Mouse (Mus musculus): ENCODE measurements around the gene Vax2.

The Vax2 gene

DNA sequence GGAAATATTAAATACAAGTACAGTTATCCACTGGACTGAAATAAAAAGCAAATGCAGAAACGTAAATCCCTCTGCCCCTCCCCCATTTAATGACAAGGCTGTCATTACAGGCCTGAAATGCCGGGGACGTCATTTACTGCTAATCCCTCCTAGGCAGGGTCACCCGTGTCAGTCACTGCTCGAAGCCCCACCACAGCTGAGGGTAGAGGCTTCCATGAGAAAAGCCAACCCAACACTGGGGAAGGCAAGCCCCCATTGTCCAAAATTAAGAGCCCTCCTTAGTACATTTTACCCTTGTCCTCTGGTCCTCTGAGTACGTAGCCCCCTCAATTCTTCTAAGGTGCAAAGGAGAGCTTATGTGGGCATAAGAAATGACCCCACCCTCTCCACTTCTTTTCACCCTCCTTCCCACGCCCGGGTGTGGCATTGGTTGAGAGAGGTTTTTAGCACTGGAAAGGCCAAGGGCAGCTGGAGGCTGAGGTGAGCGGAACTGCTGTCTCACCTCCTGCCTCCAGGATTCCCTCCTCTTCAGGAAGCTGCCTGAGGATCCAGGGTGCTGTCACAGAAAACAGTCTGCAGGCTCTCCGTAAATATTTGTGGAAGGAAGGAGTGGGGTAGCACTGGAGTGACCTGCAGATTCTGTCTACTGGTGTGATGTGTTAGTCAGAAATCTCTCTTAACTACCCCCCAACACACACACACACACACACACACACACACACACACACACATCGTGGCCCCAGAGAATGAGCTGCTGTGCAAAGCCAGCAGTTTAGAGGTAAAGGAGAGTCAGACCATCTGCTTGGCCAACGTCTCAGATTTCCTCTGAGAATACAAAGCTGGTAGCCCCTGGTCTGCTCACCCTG lies 2.4 kb downstream of the Vax2 start:
- DNase-seq: no peak

DNA sequence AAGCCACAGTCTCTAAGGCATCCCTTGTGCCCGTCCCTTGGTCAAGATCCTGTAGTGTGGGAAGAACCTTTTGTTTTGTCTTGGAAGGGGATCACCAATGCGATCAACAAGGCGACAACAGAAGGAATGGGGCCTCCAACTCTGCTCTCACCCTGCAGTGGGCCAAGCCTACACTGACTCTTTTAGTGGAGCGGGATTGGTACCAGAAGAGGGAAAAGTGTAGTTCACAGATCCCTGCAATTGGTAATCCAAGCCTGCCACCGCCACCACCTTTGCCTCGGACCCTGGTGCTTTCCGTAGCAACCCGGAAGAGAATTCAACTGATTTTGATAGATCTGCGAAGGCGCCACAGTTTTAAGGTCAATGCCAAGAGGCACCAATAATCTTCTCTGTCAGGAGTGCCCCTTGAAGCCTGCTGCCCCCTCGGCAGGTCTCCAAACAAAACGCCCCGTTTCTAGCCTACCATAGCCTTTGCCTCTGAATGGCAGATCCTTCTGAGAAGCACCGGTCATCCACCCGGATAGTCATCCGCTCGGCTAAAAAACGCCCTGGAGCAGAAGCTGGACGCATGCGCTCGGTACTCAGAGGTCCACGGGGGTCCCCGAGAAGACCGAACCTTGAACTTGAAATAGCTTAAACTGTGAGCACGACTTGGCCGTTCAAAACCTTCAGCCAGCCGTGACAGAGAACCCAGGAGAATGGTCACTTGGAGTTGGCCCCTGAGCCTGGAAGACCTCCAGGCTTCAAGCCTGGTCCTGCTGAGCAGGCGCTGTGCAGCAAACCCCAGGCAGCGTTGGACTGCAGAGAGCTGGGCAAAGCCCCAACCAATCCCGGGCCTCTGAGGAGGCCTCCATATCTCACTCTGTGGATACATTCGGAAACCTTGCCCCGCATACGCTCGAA lies 3.4 kb downstream of the Vax2 start:
- no peak for DNase-seq

DNA sequence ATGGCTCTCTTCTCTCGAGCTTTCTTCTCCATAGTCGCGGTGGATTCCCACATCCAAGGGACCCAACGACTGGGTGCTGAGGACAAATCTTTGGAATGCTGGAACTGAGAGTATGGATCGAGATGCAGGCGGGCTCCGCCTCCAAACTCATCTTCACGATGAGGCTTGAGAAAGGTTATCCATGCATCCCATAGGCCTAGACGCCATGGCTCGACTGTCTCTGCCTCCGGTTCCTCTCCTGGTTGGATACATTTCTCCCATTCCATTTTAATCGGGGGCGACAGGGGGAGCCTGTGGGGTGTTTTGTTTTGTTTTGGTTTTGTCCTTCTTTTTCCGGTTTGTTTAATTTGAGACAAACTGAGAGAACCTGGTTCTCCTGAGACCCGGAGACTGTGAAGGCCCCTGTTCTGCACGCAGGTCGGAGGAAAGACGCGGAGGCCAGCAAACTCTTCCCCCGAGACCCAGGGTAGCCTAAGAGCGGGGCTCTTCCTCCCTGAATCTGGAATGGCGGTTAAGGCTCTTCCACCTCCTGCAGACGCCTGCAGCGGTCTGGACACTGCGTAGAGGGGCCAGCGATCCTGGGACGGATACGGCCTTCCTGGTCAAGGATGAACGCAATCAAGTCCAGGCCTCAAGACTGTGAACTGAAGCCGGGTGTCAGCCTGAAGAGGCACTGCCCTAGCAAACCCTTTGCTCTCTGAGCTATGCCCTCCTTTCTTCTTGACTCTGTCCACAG lies 4.6 kb downstream of the Vax2 start:
- DNase-seq: no peak

DNA sequence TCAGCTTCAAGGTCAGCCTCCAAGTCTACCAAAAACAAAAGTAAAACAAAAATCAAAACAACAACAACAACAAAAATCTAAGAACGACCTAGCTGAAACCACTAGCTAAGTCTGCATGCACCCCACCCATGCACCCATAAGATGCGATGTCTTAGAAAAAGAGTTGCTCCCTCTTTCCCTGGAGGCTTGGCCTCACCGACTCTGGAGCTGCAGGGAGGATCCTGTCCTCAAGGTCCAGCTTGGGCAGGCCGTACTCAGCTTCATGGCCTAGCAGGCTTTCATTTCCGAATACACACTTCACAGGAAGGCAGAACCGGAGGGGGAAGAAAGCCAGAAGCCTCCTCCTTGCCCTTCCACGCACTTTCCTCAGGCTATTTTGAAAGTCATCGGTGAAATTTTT lies 6.0 kb downstream of the Vax2 start:
- DNase-seq: no peak

DNA sequence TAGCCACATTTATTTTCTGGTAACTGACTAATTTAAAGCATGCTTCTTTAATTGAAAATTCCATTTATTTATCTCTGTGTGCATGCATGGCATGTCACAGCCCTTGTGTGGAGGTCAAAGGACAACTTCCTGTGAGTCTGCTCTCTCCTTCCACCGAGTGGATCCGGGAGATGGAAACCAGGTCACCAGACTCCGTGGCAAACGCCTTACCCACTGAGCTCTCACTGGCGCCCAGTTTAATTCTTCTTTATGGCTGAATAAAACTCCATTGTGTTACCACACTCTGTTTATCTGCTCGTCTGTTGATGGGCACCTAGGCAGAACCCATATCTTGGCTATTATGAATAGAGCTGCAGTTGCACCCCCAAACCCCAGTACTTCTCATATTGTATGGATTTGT lies 11.5 kb downstream of the Vax2 start:
- DNase-seq: no peak

DNA sequence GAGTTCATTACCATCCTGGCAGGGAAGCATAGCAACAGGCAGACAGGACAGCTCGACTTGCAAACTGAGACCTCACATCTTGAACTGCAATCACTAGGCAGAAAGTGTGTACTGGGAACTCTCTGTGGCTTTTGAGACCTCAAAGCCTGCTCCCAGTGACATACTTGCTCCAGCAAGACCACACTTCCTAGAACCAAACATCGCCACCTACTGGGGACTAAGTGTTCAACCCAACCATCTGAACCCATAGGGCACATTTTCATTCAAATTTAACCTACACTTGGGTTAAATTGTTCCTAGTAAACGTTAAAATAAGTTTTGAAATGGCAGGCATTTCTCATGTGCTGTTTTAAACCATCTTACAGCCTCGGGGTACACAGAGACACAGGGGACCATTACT lies 16.1 kb downstream of the Vax2 start:
- no peak for DNase-seq

DNA sequence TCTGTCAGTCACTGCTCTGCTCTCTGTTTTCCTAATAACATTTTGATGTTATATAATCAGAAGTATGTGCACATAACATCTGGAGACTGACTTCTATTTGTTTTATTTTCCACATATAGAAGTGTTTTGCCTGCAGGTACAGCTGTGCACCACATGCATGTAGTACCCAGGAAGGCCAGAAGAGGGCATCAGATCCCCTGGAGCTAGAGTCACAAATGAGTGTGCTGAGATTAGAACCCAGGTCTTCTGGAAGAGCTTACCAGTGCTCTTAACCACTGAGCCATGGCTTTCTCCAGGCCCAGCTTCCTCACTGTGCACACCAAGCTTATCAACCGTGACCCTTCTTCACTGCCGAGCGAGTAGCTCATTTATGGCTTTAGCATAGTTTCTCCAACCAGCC lies 17.4 kb downstream of the Vax2 start:
- no peak for DNase-seq

DNA sequence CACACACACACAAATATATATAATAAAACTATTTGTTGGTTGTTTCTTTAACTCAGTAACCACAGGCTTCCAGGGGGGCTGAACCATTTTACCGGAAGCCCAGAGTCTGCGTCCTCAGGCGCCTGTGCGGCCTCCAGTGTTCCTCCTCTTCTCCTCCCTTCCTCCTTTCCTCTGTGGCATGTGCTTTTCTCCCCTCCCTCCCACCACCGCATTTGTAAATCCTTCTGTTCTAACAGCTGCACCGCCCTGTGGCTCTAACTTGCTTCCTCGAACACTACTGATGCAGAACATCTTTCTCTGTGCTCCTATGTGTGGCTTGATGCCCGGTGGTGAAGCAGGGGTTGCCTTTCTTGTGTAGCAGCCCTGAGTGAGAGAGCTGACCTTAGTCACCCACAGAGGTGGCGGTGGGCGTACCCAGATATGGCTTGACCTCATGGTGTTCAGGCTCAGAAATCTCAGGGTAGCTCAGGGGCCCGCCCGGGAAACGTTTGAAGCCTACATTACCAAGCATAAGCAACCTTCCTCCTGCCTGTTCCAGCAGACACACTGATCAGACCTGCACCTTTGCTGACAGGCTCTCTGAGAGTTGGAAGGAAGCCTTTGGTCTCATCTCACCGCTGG lies 18.4 kb downstream of the Vax2 start:
- no peak for DNase-seq

DNA sequence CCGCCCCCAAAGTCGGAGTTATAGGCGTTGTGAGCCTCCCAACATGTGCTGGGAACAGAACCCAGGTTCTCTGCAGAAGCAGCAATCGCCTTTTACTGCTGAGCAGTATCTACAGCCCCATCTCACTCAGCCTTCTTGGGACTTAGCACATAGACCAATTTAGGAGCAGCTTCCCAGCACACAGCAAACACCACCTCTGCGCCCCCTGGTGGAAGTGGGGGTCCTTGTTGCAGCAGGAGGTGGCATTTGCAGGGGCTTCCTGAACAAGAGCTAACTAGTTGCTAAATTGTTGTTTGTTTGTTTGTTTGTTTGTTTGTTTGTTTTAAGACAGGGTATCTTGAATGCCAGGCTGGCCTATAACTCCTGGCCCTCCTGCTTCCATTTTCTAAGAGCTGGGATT lies 20.1 kb downstream of the Vax2 start:
- peak; percentile 31 to 49 for DNase-seq

DNA sequence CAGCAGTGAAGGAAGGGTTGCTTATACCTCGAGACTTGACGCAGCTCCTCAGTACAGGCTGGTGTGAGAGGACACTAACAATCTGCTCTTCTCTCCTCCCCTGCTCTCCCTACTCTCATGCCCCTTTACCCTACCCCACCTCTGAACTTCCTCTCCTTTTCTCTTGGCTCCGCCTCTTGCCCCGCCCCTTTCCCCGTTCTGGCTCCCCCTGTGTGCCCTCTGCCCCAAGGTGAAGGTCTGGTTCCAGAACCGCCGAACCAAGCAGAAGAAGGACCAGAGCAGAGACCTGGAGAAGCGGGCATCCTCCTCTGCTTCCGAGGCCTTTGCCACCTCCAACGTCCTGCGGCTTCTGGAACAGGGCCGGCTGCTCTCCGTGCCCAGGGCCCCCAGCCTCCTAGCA lies 26.2 kb downstream of the Vax2 start:
- DNase-seq: no peak

DNA sequence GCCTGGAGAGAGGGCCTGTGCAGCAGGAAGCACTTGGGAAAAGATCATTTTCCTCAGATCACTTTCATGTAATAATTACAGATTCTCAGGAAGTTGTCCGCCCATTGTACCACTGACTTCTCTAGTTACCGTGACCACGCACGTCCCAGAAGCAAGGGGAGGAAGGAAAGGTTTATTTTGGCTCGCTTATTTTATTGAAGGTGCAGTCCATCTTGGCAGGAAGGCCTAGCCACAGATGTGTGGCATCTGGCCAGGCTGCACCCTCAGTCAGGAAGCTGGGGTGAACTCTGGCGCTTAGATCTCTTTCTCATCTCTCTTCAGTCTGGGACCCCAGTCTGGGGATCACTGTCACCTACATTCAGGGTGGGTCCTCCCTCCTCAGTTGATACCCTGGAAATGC lies 27.5 kb downstream of the Vax2 start:
- DNase-seq: no peak

DNA sequence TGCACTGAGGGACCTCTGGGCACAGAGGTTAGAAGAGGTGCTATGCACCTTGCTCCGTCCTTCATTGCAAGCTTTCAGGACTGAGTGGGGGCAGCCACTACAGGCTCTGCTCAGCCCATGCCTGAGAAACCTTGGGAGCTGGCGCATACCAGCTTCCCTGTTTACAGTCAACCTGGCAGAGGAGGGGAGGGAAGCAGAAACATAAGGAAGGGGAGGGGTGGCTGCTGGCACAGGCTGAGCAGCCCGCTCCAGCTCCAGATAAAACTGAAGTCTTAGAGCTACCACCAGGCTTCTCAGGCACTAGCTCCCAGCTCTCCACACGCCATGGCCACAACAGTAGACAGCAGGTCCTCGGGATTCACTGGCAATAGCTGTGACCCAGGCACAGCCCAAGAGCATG lies 31.7 kb downstream of the Vax2 start, which contains the start of gene Atp6v1b1:
Gene Atp6v1b1, plus strand, starts transcription at position 230 of the 400 bp plus-strand sequence.
- DNase-seq: no peak

DNA sequence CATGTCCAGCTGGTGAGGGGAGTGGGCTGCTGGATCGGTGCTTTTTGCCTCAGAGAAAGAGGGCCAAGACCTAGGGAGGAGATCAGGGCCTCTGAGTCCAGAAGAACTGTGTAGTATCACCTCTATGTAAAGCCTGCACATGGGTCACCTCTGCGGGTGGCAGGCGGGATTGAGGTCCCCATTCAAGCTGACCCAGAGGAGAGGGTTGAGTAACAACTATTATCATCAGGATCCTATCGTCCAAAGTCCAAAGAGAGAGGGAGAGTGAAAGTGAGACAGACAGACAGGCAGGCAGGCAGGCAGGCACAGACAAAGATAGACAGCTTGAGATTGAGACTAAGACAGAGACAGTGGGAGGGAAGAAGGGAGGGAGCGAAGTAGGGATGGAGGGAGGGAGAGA lies 32.1 kb downstream of the Vax2 start:
- DNase-seq: no peak

DNA sequence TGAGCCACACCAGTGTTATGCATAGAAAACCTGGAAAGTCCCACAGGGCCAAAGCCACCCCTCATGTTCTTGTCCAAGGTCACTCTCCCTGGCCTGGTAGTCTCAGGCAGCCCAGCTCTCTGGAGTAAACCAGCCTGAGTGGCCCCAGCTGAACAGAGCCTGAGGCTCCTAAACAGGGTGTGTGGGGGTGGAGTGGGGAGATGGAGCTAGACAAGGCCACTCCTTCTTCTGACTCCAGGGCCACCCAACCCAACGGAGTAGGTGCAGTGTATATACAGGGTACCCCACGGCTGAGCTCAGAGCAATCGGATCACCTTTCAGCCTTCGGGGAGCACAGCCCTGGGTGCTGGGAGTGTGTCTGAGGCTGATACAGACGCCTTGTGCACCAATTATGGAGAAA lies 33.1 kb downstream of the Vax2 start:
- DNase-seq: no peak

DNA sequence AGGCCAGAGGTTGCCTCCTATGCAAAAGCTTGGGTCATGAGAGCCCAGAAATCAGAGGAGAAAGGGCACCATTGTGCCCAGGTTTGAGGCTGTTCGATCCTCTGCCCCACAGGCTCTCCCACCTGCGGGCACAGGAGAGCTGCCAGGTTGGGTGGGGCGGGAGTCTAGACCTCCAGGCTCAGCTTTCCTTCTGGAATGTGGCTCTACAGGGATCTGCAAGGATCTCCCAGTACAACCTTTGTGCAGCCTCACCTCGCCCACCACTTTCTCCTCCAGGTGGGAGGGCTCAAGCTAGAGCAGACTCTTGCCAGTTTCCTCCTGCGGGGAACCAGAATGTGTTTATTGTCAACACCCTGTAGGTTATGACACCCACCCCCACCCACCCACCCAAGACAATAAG lies 33.5 kb downstream of the Vax2 start:
- no peak for DNase-seq

DNA sequence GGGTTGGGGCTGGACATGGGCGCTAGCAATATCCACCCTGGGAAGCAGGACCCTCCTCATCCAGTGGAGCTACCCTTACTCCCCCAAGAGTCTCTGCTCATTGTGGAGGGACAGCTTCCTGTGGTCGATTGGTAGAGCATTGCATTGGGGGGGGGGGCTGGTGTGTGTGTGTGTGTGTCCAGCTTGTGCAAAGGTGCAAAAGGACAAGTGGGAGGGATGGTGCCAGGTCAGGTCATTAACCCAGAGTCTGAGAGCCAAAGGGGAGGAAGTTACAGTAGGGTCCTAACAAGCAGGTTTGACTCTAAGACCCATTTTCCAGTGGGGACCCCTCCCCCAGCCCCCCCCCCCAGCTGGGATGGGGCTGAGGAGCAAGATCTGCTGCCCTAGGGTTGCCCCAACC lies 34.4 kb downstream of the Vax2 start:
- DNase-seq: no peak

DNA sequence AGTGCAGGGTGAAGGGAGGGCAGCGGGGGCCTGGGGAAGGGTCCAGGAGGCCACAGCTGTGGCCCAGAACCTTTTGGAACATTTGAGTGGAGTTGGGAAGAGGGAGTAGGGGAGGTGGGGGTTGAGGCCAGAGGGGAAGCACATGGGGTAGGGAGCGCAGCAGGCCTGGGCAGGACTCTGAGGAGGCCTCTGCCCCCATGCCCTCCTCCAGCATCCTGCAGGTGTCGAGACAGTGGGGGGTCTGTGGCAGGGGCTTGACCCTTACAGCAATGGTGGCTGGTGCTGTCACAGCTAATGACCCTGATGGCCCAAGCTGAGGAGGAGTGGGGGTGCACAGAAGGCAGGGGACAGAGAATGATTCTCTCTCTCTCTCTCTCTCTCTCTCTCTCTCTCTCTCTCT lies 38.2 kb downstream of the Vax2 start:
- no peak for DNase-seq

DNA sequence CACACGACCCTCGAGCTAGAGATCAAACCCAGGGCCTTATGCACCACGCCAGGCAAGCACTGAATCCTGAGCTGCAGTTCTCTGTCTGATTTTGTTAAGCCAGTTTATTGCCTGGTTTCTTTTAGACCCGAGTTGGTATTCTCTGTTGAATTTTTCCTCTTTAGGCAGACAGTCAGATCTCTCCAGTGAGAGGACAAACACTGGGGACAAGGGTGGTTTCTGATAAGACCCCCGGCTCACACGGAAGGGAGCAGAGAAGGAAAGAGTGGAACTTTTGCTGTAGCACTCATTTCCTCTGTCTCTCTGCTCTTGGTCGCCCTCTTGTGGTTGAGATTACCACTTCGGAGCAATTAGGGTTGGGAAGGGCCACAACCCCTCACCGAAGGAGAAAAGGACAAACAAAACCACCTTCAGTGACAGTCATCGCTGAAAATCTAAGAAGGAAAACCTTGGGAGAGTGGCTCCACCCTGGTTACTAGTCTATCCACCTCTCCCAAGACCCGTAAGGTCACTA lies 39.2 kb downstream of the Vax2 start:
- DNase-seq: peak; percentile 48 to 56

DNA sequence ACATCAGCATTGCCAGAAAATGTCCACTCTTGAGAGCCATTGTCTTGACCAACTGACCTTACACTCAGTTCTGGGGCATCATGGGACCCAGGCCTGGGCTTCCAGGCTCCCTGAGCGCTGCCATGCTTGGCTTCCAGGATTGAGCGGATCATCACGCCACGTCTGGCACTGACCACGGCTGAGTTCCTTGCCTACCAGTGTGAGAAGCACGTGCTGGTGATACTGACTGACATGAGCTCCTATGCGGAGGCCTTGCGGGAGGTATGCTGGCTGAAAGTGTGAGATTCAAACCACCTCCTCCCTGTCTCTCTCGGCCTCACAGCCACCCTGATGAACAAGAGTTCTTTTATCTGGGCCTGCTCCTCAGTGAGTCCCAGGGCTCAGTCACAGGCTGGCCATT lies 45.0 kb downstream of the Vax2 start:
- DNase-seq: no peak

DNA sequence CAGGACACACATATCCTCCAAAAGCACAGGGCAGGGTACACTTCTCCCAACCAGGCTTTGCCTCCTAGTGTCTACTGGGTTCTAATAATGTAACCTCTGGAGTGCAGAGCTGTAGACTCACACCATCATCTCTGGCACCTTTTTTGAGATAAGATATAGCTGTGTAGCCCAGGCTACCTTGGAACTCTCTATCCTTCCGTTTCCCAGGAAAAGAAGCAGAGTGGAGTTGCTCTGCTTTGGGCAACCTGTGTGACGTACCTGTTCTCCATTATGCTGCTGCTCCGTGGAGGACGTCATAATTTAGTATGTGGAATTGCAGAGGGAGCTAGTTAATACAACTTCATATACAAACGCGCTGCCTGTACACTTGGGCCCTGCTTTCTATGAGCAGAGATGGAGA lies 51.3 kb downstream of the Vax2 start, which contains the start of gene Ankrd53:
Gene Ankrd53, plus strand, starts transcription at position 301 of the 400 bp plus-strand sequence.
- DNase-seq: no peak

DNA sequence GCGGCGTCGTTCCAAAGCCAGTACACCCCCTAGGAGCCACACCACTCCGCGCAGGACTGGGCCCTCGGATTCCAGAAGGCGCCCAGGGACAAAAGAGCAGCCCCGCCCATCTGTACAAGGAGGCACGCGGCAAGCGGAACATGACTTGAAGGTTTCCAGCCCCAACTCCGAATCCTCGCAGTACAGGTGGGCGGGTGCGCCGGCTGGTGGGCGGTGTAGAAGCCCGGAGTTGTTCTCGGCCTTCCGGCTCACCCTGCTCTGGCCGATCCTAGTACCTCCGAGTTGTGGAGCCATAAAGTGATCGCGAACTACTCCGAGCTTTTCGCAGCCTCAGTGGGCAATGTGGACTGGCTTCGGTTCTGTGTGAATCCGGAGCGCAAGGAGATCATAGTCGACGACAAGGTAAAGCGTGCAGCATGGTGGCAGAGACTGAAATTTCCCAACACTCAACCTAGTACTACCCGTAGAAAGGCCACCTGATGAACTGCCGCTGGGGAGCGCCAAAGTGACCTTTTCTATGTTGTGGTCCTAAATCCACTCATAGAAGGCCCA lies 51.9 kb downstream of the Vax2 start:
- no peak for DNase-seq

DNA sequence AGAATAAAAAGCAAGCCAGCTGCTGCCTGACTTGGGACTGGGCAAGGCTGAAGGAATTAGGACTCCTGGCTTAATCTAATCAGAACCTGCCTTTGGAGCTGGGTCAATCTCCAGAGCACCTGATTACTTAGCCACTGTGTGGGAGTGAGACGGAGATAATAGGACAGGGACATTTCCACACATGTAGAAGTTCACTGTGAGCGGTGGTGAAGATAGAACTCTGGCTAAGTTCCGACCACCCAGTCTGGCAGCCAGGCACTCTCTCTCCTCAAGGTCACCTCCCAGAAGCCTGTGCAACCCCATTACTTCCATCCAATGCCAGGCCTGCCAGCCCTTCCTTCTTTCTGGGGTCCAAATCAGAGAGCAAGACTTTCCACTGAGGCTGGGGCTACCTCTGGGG lies 55.9 kb downstream of the Vax2 start:
- no peak for DNase-seq

Data from cerebellum, postnatal 36 days (tissue).